Mouse (Mus musculus) spleen, postnatal 10 days (tissue): ENCODE measurements around the gene Mecom.

Experiments used
- DNase-seq, 2 experiments: peaks; one replicate each; pipeline ENCODE4 v3.0.0; 2021 to 2022; ENCODE audit warnings: low spot score in 2 of 2

Mecom gene

GRCm38 (mm10) chr3:30514051-30514754, 33.6 kb downstream of the Mecom start:
- no peak for DNase-seq

GRCm38 (mm10) chr3:30513314-30513997, 34.4 kb downstream of the Mecom start:
- DNase-seq = no peak

DNA sequence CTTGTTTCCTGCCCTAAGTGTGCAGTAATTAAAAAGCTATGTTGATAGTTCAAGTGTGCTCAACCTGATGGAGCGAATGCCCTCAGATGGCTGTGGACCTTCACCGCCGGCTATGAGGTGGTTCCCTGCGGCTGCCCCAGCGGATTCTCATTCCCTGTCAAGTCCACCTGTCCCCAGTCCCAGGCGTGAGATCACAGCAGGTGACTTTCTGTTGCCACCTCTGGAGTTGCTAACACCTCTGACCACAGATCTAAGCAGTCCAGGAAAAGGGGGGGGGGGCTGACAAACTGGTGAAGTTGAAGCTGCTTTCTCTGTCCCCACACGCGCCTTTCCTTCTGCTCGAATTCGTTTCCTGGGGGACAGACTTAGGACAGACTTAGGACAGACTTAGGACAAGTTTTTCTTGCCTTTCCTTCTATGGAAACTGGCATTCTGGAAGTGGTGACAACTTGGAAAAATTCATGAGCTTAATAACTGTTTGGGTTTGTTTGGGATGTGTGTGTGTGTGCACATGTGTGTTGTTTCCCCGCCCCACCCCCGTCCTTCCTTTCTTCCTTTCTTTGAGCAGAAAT, 35.3 kb downstream of the Mecom start:
- no peak for DNase-seq

- DNase-seq = no peak
These were observed 36.0 kb downstream of the Mecom start for GRCm38 (mm10) chr3:30511796-30512195.

DNA sequence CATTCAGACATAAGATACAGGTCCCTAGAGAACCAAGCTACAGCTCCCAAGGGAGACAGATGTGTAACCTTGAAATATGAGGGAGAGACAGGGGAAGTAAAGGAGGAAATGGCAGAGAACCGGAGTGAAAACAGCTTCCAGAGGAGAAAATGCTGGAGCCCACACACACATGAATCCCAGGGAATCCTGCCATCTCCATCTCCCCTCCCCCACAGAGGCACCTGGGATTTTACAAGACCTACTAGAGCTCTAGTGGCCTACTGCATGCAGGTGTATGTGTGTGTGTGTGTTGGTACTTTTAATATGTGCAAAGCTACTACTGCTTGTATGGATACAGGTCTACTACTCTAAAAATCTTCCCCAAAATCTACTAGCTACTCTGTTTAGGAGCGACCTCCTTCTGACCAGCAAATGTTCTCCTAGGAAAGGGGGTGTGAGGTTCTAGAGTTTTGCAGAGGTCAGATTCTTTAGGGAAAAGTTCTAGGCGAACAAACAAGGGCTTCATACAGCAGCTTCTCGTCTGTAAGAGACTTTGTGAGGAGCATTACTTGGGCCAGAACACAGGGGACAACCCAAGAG, 36.7 kb downstream of the Mecom start:
- DNase-seq = no peak

DNA sequence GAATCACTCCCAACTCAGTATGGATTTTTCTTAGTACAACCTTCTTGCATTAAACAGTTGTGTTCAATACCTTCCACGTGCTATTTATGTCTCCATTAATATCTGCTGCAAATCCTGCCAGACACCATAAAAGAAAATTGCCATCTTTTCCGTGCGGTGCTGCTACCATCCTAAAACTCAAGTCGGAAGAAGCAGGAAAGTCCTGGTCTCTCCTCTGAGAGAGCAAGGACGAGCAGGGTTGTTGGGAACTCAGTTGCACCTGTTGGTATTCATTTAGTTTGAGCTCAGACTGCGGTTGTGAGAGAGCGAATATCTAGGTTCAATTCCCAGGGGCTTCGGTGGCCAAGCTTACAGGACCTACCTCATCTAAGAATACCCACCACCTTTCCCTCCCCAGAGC, 37.2 kb downstream of the Mecom start:
- no peak for DNase-seq

- DNase-seq = no peak
These were observed 37.7 kb downstream of the Mecom start for GRCm38 (mm10) chr3:30510105-30510504.

DNA sequence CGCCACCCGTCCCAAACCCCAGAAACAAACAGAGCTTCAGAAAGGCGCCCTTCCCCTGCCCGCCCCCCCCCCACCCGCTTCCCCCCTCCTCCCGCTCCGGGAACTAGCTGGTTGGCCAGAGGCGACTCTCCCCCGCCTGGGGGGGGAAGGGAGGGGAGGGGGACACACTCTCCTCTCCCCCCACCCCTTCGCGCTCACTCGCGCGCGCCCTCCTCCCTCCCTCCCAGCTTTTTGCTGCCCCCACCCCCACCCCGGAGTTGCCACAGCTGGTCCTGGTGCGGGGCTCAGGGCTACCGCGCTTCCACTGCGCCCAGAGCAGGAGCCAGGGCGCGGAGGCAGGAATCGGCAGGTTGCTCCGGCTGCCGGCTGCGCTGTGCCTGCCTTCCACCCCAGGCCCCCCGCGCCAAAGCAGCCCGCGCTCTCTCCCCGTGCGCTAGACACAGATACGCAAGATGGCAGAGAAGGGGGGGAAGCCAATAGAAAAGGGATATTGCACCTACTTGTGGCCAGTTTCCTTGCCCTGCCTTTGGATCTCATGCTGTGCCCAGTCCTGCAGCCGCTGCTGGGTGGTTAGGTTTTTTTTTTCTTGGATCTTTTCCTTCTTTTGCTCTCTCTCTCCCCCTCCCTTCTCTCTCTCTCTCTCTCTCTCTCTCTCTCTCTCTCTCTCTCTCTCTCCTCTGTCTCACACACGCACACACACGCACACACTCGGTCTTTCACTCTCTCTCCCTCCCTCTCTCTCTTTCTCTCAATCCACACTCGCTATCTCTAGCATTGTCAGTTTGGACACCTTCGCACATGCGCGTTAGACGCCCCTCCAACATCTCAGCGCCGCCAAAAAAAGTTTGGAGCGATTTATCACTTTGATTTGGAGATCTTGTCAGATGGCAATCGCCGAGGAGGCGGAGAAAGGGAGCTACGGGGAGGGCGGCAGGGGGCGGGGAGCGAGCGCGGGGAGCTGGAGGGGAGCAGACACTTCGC, 38.6 kb downstream of the Mecom start:
- peak in 1 of 2 experiments; percentile 15 for DNase-seq

- DNase-seq = peak; percentile 19 to 61
These were observed 39.4 kb downstream of the Mecom start for GRCm38 (mm10) chr3:30508296-30508929.

DNA sequence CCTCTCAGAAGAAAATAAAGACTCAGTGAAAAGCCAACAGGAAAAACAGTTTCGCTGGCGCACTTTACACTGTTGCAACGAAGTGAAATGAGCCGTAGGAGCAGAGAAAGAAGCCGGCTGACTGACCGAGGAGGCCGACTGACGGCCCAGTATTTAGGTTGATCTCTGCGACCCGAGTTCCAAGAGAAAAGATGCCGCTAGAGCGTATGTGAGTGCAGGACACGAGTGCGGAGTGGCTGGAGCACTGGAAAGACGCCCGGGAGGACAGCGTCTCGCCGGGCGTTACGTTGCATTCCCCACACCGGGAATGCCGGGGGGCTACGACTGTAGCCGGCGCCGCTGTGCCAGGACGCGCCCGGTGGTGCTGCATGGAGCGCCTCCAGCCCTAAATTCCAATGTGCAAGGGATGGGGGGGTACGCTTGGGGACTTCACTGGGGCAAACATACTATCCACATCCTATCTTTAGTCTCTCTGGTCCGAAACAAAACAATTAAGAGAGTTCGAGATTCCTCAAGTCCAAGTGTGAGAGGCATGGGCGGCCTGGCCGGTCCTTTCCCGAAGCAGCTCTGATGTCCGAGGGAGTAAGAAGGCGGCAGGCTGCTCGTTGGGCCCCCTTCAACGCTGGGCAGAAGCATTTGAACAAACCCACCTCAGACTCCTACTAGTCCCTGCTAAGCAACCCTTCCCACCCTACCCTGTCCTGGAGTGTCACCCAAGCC, 40.1 kb downstream of the Mecom start:
- DNase-seq = no peak

DNA sequence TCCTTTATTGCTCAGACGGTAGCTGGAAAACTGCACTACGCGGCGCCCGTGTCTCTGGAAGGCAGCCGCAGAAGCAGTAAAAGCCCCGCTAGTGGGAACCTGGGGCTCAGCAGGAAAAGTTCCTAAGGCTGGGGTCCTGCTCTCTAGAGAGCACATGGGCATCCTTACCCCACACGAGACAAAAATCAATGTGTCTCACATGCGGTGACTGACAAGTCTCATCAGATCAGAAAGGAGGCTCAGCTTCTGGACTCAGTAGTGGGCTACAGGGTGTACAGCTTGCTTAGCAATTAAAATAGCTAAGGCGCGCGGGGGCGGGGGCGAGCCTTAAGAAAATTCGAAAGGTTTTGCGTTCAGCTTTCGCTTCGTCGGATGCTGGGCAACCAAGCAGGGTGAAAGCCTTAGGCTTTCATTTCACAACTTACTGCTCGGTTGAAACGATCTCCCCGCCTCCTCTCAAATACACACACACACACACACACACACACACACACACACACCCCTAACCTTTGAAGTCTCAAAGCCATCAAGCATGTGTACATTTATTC, 40.7 kb downstream of the Mecom start:
- DNase-seq = peak in 1 of 2 experiments; percentile 29

- DNase-seq = no peak
These were observed 41.3 kb downstream of the Mecom start for GRCm38 (mm10) chr3:30506329-30507027.

DNA sequence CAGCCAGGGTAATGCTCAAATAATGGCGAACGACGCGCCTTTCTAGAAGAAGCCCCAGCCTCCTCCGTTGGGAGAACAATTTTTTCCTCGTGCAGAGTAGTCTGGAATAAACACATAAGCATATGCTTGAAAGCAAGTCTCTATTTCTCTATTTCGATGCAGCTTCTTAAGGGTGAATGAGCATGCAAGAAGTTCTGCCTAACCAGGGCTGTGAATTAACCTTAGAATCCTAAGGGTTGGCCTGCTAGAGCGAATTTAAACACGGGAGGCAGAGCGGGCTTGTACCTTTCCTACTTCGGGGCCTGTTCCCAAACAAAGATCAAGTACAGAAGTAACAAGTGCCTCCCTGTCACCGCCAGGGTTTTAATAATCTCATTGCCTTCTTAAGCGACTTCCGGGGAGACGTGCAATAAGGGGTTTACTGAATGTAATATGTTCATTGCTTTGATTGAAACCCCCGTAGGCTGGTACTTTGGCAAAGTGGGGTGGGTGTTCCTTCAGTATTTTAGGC, 42.0 kb downstream of the Mecom start:
- DNase-seq = no peak

DNA sequence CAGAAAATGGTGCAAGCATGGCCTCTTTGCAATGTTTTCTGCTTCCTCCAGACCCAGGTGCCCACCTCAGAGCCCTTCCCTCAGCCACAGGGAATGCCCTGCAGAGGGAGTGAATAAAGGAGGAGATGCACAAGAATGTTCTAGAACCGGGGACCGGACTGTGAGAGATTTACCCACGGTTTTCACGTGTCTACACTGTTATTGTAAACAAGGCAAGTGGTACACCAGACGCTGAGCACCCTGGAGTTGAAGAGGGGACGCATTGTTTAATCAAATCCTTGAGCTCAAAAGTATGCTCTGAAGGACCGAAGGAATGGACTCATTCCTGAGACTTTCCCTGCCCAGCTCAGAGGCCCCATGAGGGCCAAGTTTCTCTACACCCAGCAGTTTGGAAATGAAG, 43.2 kb downstream of the Mecom start:
- no peak for DNase-seq

- no peak for DNase-seq
These were observed 44.0 kb downstream of the Mecom start for GRCm38 (mm10) chr3:30503821-30504220.

GRCm38 (mm10) chr3:30498202-30498828, 49.5 kb downstream of the Mecom start:
- DNase-seq = no peak

DNA sequence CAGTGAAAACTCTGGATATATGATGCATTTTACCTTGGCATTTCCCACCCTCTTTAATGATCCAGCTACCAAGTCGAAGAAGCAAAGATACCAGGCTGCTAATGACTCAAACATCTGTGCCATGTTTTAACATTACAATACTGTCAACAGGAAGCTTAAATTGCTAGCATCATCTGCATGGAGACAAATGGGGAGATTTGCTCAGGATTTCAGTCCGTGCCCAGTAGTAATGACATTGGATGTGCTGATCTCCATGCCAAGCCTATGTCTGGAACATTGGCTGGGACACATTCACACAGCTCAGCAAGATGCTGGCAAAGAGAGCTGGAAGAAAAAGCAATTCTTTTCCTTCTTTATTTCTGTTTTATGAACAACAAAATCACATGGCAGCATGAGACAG, 53.4 kb downstream of the Mecom start:
- no peak for DNase-seq

DNA sequence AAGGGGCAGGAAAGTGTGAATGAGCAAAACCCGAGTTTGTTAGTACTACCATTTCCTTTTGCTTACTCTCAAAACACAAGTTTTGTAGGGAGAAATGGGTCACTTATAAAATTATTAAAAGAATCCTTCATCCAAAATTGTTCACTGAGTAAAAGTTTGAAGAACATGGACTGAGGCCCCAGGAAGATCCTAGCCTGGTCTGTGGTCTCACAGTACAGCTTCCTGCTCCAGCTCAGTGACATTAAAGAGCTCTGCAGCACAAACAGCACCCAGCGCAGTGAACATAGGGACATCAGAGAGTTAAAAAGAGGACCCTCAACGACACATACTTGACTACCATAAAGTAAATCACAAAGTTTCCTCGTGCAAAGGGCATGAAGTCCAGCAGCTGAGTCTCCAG, 59.0 kb downstream of the Mecom start:
- DNase-seq = no peak

DNA sequence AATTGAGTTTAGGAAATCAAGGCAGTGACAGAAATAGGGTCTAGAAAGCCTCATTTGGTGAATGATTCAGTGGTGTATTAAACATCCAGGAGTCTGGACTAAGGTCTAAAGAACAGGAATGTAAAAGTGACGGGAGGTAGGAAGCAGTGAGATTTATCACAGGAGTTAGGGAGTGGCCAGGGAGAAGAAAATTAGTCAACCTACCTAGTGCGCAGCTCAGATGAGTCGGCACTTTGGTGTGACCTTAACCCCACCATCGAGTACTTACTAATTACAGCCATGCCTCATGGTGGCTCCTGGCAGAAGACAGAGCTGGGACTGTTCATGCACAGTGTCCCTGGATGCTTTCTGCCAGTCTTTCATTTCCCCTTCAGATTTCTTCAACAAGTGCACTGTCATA, 61.4 kb downstream of the Mecom start:
- no peak for DNase-seq
